Mouse (Mus musculus) bone marrow macrophage, adult 2 months (primary cell): ENCODE results near the gene Sec31a. TPM values are rescaled to one million over a fixed set of nuclear protein-coding genes. Genes with fewer than 3 reads are reported as not detected.

ENCODE experiments used
- H3K27ac ChIP-seq: 2 replicates; pipeline ENCODE4 v1.5.1; 2012; ENCODE audit warnings: low read depth, low read length; ENCODE audit not compliant: insufficient read depth
- H3K4me1 ChIP-seq: 2 replicates; pipeline ENCODE4 v1.6.1; 2012; ENCODE audit warnings: low read length; ENCODE audit not compliant: control insufficient read depth, insufficient read depth
- H3K4me3 ChIP-seq: 2 replicates; pipeline ENCODE4 v1.5.1; 2012; ENCODE audit warnings: mild to moderate bottlenecking, low read length, moderate library complexity; ENCODE audit not compliant: insufficient read depth
- CTCF ChIP-seq: IDR thresholded peaks from 2 replicates; pipeline ENCODE4 v1.5.1; 2012; ENCODE audit warnings: low read depth, mild to moderate bottlenecking, low read length, moderate library complexity
- POLR2A ChIP-seq: IDR thresholded peaks from 2 replicates; pipeline ENCODE4 v1.6.1; 2012; ENCODE audit warnings: mild to moderate bottlenecking, low read depth, low read length, borderline replicate concordance
- polyA plus RNA-seq: library from polyadenylated mRNA; stranded (reverse); fragments of >200 nt; gene quantifications from 2 replicates; pipeline ENCODE4 v1.2.4, GENCODE M21; 2012; ENCODE audit not compliant: missing spikeins, insufficient read depth, insufficient read length

Sec31a gene
- polyA plus RNA-seq = 76.0 and 79.8 TPM in 2 replicates

- peak within 1 kb of the TSS; percentile 73 for H3K27ac ChIP-seq
- H3K4me1 ChIP-seq = peaks cover 20% of the 10 kb centered on the region
- TF ChIP-seq CTCF (no peak), POLR2A (no peak; the same call in 1 of the 2 replicates)
- peak within 1 kb of the TSS; percentile 73 for H3K4me3 ChIP-seq
Observed at GRCm38 (mm10) chr5:100415761-100416590, at the start of gene Sec31a. Gene Sec31a, minus strand, starts transcription at chr5:100416234.

GRCm38 (mm10) chr5:100462374-100462773 lies 46.3 kb upstream of the Sec31a start:
- no peak overlapping the region for H3K27ac ChIP-seq
- H3K4me3 ChIP-seq = no peak overlapping the region
- H3K4me1 ChIP-seq = peaks cover 20% of the 10 kb centered on the region
- TF ChIP-seq POLR2A = no peak
- no peak for TF ChIP-seq CTCF

- Histone ChIP-seq H3K4me3 (no peak overlapping the region), H3K27ac (no peak overlapping the region), H3K4me1 (peaks cover 14% of the 10 kb centered on the region)
- TF ChIP-seq CTCF (no peak), POLR2A (no peak)
Observed at GRCm38 (mm10) chr5:100461526-100461925, 45.5 kb upstream of the Sec31a start.

- TF ChIP-seq CTCF (no peak), POLR2A (no peak)
- Histone ChIP-seq H3K27ac (no peak overlapping the region), H3K4me3 (no peak overlapping the region), H3K4me1 (peaks cover 3% of the 10 kb centered on the region; the same call in 1 of the 2 replicates)
Observed at GRCm38 (mm10) chr5:100459468-100459867, 43.4 kb upstream of the Sec31a start.

GRCm38 (mm10) chr5:100451871-100452270 lies 35.8 kb upstream of the Sec31a start:
- no peak overlapping the region for H3K4me3 ChIP-seq
- no peak overlapping the region for H3K27ac ChIP-seq
- no peaks in the 10 kb centered on the region for H3K4me1 ChIP-seq
- TF ChIP-seq CTCF = no peak
- no peak for TF ChIP-seq POLR2A

GRCm38 (mm10) chr5:100438796-100439195 lies 22.8 kb upstream of the Sec31a start:
- Histone ChIP-seq H3K4me1 (peaks cover 8% of the 10 kb centered on the region), H3K27ac (no peak overlapping the region), H3K4me3 (no peak overlapping the region)
- TF ChIP-seq CTCF = no peak
- TF ChIP-seq POLR2A = no peak

- Histone ChIP-seq H3K4me1 (peaks cover 8% of the 10 kb centered on the region), H3K4me3 (no peak overlapping the region)
Observed at GRCm38 (mm10) chr5:100437917-100438316, 21.9 kb upstream of the Sec31a start.

GRCm38 (mm10) chr5:100437086-100437485 lies 21.1 kb upstream of the Sec31a start:
- Histone ChIP-seq H3K4me3 (no peak overlapping the region), H3K27ac (no peak overlapping the region), H3K4me1 (peaks cover 8% of the 10 kb centered on the region)
- TF ChIP-seq CTCF (no peak), POLR2A (no peak)

More at GRCm38 (mm10) chr5:100437917-100438316, 21.9 kb upstream of the Sec31a start:
- TF ChIP-seq CTCF = no peak
- TF ChIP-seq POLR2A = no peak
- H3K27ac ChIP-seq = no peak overlapping the region

- Histone ChIP-seq H3K4me1 (peaks cover 20% of the 10 kb centered on the region), H3K27ac (no peak overlapping the region), H3K4me3 (no peak overlapping the region)
- TF ChIP-seq POLR2A (no peak), CTCF (no peak)
Observed at GRCm38 (mm10) chr5:100430966-100431365, 14.9 kb upstream of the Sec31a start.

- Histone ChIP-seq H3K4me1 (peaks cover 20% of the 10 kb centered on the region), H3K27ac (peak overlapping the region; percentile 76), H3K4me3 (peak overlapping the region; percentile 80)
- TF ChIP-seq CTCF = no peak
- TF ChIP-seq POLR2A = no peak
Observed at GRCm38 (mm10) chr5:100430076-100430390, 14.0 kb upstream of the Sec31a start.
